Mouse (Mus musculus) mouse trophoblast stem cell (cell line): ENCODE results near the gene Cdk11b.

Experiments used
- in situ Hi-C, 2 experiments: fragments of 300-500 bp; cut with MseI, MboI; formaldehyde crosslinking; loops; 2 replicates in 1 of 2; 3 replicates in 1 of 2; pipeline ENCODE4 v1.15.1; 2025

Cdk11b gene

GRCm38 (mm10) chr4:155624338-155625291 is at the start of gene Cdk11b:
Cdk11b (plus strand) TSS chr4:155624854.
- in situ Hi-C loops = no loop called here

GRCm38 (mm10) chr4:155574931-155575330 is 49.7 kb upstream of the Cdk11b start:
- in situ Hi-C loops = loop anchor here in 1 of 2 experiments (5.0 kb wide), 1 partner anchor 93 kb away; no protein-coding TSS in a partner anchor

GRCm38 (mm10) chr4:155575521-155575920 is 49.1 kb upstream of the Cdk11b start:
- in situ Hi-C loops = loop anchor here in 1 of 2 experiments (5.0 kb wide), 1 partner anchor 93 kb away; no protein-coding TSS in a partner anchor

GRCm38 (mm10) chr4:155577132-155577531 is 47.5 kb upstream of the Cdk11b start:
- in situ Hi-C loops = loop anchor here in 1 of 2 experiments (5.0 kb wide), 1 partner anchor 95 kb away; no protein-coding TSS in a partner anchor

- in situ Hi-C loops = loop anchor here in 1 of 2 experiments (5.0 kb wide), 1 partner anchor 95 kb away; no protein-coding TSS in a partner anchor
Measured at GRCm38 (mm10) chr4:155577741-155578140, 46.9 kb upstream of the Cdk11b start.

- in situ Hi-C loops = loop anchor here in 1 of 2 experiments (5.0 kb wide), 1 partner anchor 96 kb away; no protein-coding TSS in a partner anchor
Measured at GRCm38 (mm10) chr4:155578336-155579125, 46.1 kb upstream of the Cdk11b start.

- in situ Hi-C loops = no loop called here
Measured at GRCm38 (mm10) chr4:155580420-155580819, 44.2 kb upstream of the Cdk11b start.

GRCm38 (mm10) chr4:155582279-155582905 is 42.3 kb upstream of the Cdk11b start:
- in situ Hi-C loops = no loop called here

GRCm38 (mm10) chr4:155589356-155589755 is 35.3 kb upstream of the Cdk11b start:
- in situ Hi-C loops = no loop called here

- in situ Hi-C loops = no loop called here
Measured at GRCm38 (mm10) chr4:155591012-155591719, 33.5 kb upstream of the Cdk11b start.

GRCm38 (mm10) chr4:155593780-155594179 is 30.9 kb upstream of the Cdk11b start:
- in situ Hi-C loops = no loop called here

GRCm38 (mm10) chr4:155595777-155596176 is 28.9 kb upstream of the Cdk11b start:
- in situ Hi-C loops = no loop called here

- in situ Hi-C loops = no loop called here
Measured at GRCm38 (mm10) chr4:155596606-155597005, 28.0 kb upstream of the Cdk11b start.

GRCm38 (mm10) chr4:155598536-155598935 is 26.1 kb upstream of the Cdk11b start:
- in situ Hi-C loops = no loop called here

- in situ Hi-C loops = no loop called here
Measured at GRCm38 (mm10) chr4:155599901-155600825, 24.5 kb upstream of the Cdk11b start.

GRCm38 (mm10) chr4:155601091-155601996 is 23.3 kb upstream of the Cdk11b start, which contains the start of gene Slc35e2:
Slc35e2 (plus strand) TSS chr4:155601416.
- in situ Hi-C loops = no loop called here

- in situ Hi-C loops = no loop called here
Measured at GRCm38 (mm10) chr4:155601997-155602456, 22.6 kb upstream of the Cdk11b start.

GRCm38 (mm10) chr4:155602753-155603152 is 21.9 kb upstream of the Cdk11b start:
- in situ Hi-C loops = no loop called here
